Mouse (Mus musculus) MEL (cell line): Measurements from ENCODE around the gene Ubxn7. TPM values are rescaled to one million over a fixed set of nuclear protein-coding genes. Genes with fewer than 3 reads are reported as not detected.

Experiments used
- DNase-seq: peaks from one replicate; pipeline ENCODE4 v3.0.0; 2011; ENCODE audit warnings: low read depth, low spot score
- H3K27ac ChIP-seq: 2 replicates; pipeline ENCODE4 v1.5.1; 2012; ENCODE audit warnings: low read depth, mild to moderate bottlenecking, control low read depth, low read length, moderate library complexity; ENCODE audit not compliant: control insufficient read depth
- H3K27me3 ChIP-seq, 2 experiments: fragments of 150-350 bp in 1 of 2; sonication (generic) in 1 of 2; 2 replicates each; pipeline ENCODE4 v1.6.1; 2012; ENCODE audit warnings: low read length in 2 of 2, mild to moderate bottlenecking in 2 of 2, improper control_type of control experiment in 1 of 2, moderate library complexity in 1 of 2; ENCODE audit not compliant: insufficient read depth in 2 of 2, control insufficient read depth in 1 of 2
- H3K36me3 ChIP-seq, 2 experiments: 2 replicates each; pipeline ENCODE4 v1.6.1; 2012 to 2014; ENCODE audit warnings: low read length in 2 of 2, improper control_type of control experiment in 1 of 2, inconsistent platforms in 1 of 2, mild to moderate bottlenecking in 1 of 2; ENCODE audit not compliant: insufficient read depth in 2 of 2, control insufficient read depth in 1 of 2
- H3K4me1 ChIP-seq, 2 experiments: fragments of 150-350 bp in 1 of 2; sonication (generic) in 1 of 2; 2 replicates each; pipeline ENCODE4 v1.6.1; 2012; ENCODE audit warnings: low read length in 2 of 2, improper control_type of control experiment in 1 of 2, mild to moderate bottlenecking in 1 of 2; ENCODE audit not compliant: insufficient read depth in 2 of 2, control insufficient read depth in 1 of 2
- H3K4me3 ChIP-seq, 2 experiments: fragments of 150-350 bp in 1 of 2; sonication (generic) in 1 of 2; 2 replicates each; pipeline ENCODE4 v1.5.1; 2012; ENCODE audit warnings: low read depth in 2 of 2, low read length in 2 of 2, mild to moderate bottlenecking in 2 of 2, moderate library complexity in 2 of 2, control low read depth in 1 of 2, improper control_type of control experiment in 1 of 2; ENCODE audit not compliant: control insufficient read depth in 1 of 2, insufficient read depth in 1 of 2
- H3K79me2 ChIP-seq: 2 replicates; pipeline ENCODE4 v1.6.1; 2012; ENCODE audit warnings: mild to moderate bottlenecking, low read length, moderate library complexity; ENCODE audit not compliant: control insufficient read depth, poor library complexity, insufficient read depth
- H3K9ac ChIP-seq: 2 replicates; pipeline ENCODE4 v1.6.1; 2012; ENCODE audit warnings: low read depth, mild to moderate bottlenecking, control low read depth, low read length, moderate library complexity; ENCODE audit not compliant: control insufficient read depth, poor library complexity, severe bottlenecking
- H3K9me3 ChIP-seq: fragments of 150-350 bp; sonication (generic); replicated peaks from 2 replicates; pipeline ENCODE4 v1.6.1; 2012; ENCODE audit warnings: mild to moderate bottlenecking, low read length, improper control_type of control experiment, moderate library complexity; ENCODE audit not compliant: insufficient read depth
- BHLHE40 ChIP-seq: IDR thresholded peaks from 2 replicates; pipeline ENCODE4 v1.6.1; 2012; ENCODE audit warnings: low read depth, mild to moderate bottlenecking, inconsistent platforms, low read length, improper control_type of control experiment, borderline replicate concordance
- E2F4 ChIP-seq: IDR thresholded peaks from 2 replicates; pipeline ENCODE4 v1.6.1; 2011; ENCODE audit warnings: low read depth, low read length, improper control_type of control experiment, borderline replicate concordance
- ELF1 ChIP-seq: IDR thresholded peaks from 2 replicates; pipeline ENCODE4 v1.6.1; 2014; ENCODE audit warnings: low read depth, mild to moderate bottlenecking, inconsistent platforms, low read length, improper control_type of control experiment, moderate library complexity
- KAT2A ChIP-seq: conservative IDR thresholded peaks from 2 replicates; pipeline ENCODE4 v1.6.1; 2012; ENCODE audit warnings: low read depth, low read length, improper control_type of control experiment, inconsistent platforms
- MAZ ChIP-seq: IDR thresholded peaks from 2 replicates; pipeline ENCODE4 v1.6.1; 2012; ENCODE audit warnings: low read depth, mild to moderate bottlenecking, inconsistent platforms, low read length, improper control_type of control experiment
- MEF2A ChIP-seq: IDR thresholded peaks from 2 replicates; pipeline ENCODE4 v1.6.1; 2014; ENCODE audit warnings: low read depth, mild to moderate bottlenecking, inconsistent platforms, low read length, improper control_type of control experiment; ENCODE audit not compliant: poor library complexity, insufficient replicate concordance, severe bottlenecking; ENCODE audit errors: extremely low read depth
- MXI1 ChIP-seq: IDR thresholded peaks from 2 replicates; pipeline ENCODE4 v1.6.1; 2011; ENCODE audit warnings: mild to moderate bottlenecking, low read depth, low read length, improper control_type of control experiment
- MYB ChIP-seq: IDR thresholded peaks from 2 replicates; pipeline ENCODE4 v1.6.1; 2011; ENCODE audit warnings: mild to moderate bottlenecking, low read depth, low read length, improper control_type of control experiment
- NELFE ChIP-seq: IDR thresholded peaks from 2 replicates; pipeline ENCODE4 v1.6.1; 2011; ENCODE audit warnings: low read depth, low read length, improper control_type of control experiment
- POLR2A ChIP-seq, 2 experiments: IDR thresholded peaks; 2 replicates each; pipeline ENCODE4 v1.6.1; 2011 to 2012; ENCODE audit warnings: low read length in 2 of 2, mild to moderate bottlenecking in 2 of 2, control low read depth in 1 of 2, improper control_type of control experiment in 1 of 2, low read depth in 1 of 2, moderate library complexity in 1 of 2; ENCODE audit not compliant: control insufficient read depth in 1 of 2, insufficient read depth in 1 of 2, poor library complexity in 1 of 2
- RCOR1 ChIP-seq: IDR thresholded peaks from 2 replicates; pipeline ENCODE4 v1.6.1; 2012; ENCODE audit warnings: low read depth, mild to moderate bottlenecking, inconsistent platforms, low read length, improper control_type of control experiment
- TCF12 ChIP-seq: IDR thresholded peaks from 2 replicates; pipeline ENCODE4 v1.6.1; 2014; ENCODE audit warnings: low read depth, mild to moderate bottlenecking, inconsistent platforms, low read length, improper control_type of control experiment, moderate library complexity
- ZC3H11A ChIP-seq: IDR thresholded peaks from 2 replicates; pipeline ENCODE4 v1.6.1; 2012; ENCODE audit warnings: low read depth, mild to moderate bottlenecking, inconsistent platforms, low read length, improper control_type of control experiment
- ZMIZ1 ChIP-seq: IDR thresholded peaks from 2 replicates; pipeline ENCODE4 v1.6.1; 2012; ENCODE audit warnings: low read depth, mild to moderate bottlenecking, inconsistent platforms, low read length, improper control_type of control experiment, moderate library complexity
- polyA plus RNA-seq, 2 experiments: library from polyadenylated mRNA; stranded (reverse) in 1 of 2; unstranded in 1 of 2; fragments of >175 nt in 1 of 2; fragments of >200 nt in 1 of 2; gene quantifications; 2 replicates each; pipeline versions ENCODE4 v1.2.1 to v1.2.4; 2012; ENCODE audit warnings: low replicate concordance in 2 of 2, low read depth in 1 of 2; ENCODE audit not compliant: insufficient read length in 2 of 2, insufficient read depth in 1 of 2, missing spikeins in 1 of 2
- total RNA-seq: library from RNA; depleted of rRNA; stranded (reverse); fragments of 300-350 nt; gene quantifications from 2 replicates; pipeline ENCODE4 v1.2.3, GENCODE M21; 2012

The Ubxn7 gene
- total and polyA plus RNA-seq, 3 experiments: 8.1 to 51.2 (median 11.0) TPM

DNA sequence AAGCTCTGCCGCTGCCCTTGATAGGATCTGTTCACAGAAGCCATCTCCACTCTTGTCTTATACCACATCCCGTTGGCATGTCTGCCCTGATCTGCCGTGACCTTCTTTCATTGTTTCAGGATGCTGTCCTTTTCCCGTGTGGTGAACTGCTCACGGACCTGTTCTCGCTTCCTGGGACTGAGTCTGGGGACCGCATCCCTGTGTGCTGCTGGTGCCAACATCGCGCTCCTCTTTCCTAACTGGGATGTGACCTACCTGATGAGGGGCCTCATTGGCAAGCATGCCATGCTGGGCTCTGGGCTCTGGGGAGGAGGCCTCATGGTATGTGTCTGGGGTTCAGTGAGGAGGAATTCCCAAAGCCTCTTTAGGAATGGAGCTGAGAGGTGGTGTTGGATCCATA is 73.7 kb downstream of the Ubxn7 start:
- H3K4me1 ChIP-seq: peaks cover 0 to 5% of the 10 kb centered on the region in 2 experiments; a peak in 2 of 4 replicates
- H3K9me3 ChIP-seq: no peaks in the 10 kb centered on the region
- H3K27me3 ChIP-seq: peaks cover 0 to 1% of the 10 kb centered on the region in 2 experiments; a peak in 1 of 4 replicates
- no peak overlapping the region for H3K27ac ChIP-seq
- DNase-seq: no peak
- no peak overlapping the region for H3K9ac ChIP-seq
- no peak overlapping the region for H3K4me3 ChIP-seq
- TF ChIP-seq RCOR1: no peak
- TF ChIP-seq MXI1: no peak
- TF ChIP-seq MEF2A: no peak
- no peak for TF ChIP-seq ELF1
- no peak for TF ChIP-seq MAZ
- no peaks in the 10 kb centered on the region; the same call in 1 of the 2 replicates for H3K79me2 ChIP-seq
- H3K36me3 ChIP-seq: no peaks in the 10 kb centered on the region

GRCm38 (mm10) chr16:32406671-32407070 is 74.6 kb downstream of the Ubxn7 start:
- TF ChIP-seq E2F4 (no peak), KAT2A (no peak)
- DNase-seq: no peak
- Histone ChIP-seq H3K36me3 (no peaks in the 10 kb centered on the region), H3K27ac (no peak overlapping the region), H3K9ac (no peak overlapping the region), H3K27me3 (peaks cover 0 to 1% of the 10 kb centered on the region in 2 experiments; a peak in 1 of 4 replicates), H3K4me3 (no peak overlapping the region), H3K4me1 (peaks cover 0 to 3% of the 10 kb centered on the region in 2 experiments; a peak in 1 of 4 replicates), H3K79me2 (no peaks in the 10 kb centered on the region; the same call in 1 of the 2 replicates), H3K9me3 (no peaks in the 10 kb centered on the region)

DNA sequence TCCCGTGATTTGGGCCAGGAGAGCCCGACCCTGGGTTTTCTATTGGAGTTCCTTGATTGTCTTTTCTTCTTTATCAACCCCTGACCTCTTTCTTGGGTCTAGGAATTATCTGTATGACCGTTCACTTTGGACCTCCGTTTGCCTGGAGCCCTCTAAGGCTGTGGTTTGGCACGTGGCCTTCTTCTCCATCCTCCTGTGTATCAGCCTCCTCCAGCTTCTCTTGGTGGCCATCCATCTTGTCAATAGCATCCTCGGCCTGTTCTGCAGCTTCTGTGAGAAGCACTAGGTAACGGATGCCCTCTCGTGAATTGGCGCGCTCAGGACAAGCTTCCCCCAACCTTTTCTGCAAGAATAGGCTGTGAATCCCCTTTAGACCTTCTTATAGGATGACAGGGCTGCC is 75.7 kb downstream of the Ubxn7 start:
- TF ChIP-seq ZMIZ1 (no peak), BHLHE40 (no peak), TCF12 (no peak), POLR2A (IDR thresholded peaks at IDR 0.05; ENCODE audit: control insufficient read depth in 1 of 2, insufficient read depth in 1 of 2, low read depth in 1 of 2, low read length in 2 of 2, poor library complexity in 1 of 2) (no peak), NELFE (no peak), MYB (no peak), ZC3H11A (no peak)
- TF ChIP-seq, all 39 proteins: peak for 0

More for the DNA sequence above, 75.7 kb downstream of the Ubxn7 start:
- DNase-seq: no peak
- Histone ChIP-seq H3K36me3 (no peaks in the 10 kb centered on the region), H3K27me3 (peaks cover 0 to 1% of the 10 kb centered on the region in 2 experiments; a peak in 1 of 4 replicates), H3K79me2 (no peaks in the 10 kb centered on the region; the same call in 1 of the 2 replicates), H3K9me3 (no peaks in the 10 kb centered on the region), H3K4me3 (no peak overlapping the region), H3K27ac (no peak overlapping the region), H3K9ac (no peak overlapping the region), H3K4me1 (no peaks in the 10 kb centered on the region; a peak in 1 of 4 replicates)
